Mouse (Mus musculus) cerebellum, postnatal 36 days (tissue): Measurements from ENCODE around the gene Map1s.
A peak's percentile ranks its signal among the peaks of the same experiment; 100 is the strongest.

Source experiments
- DNase-seq, 2 experiments: peaks; one replicate each; pipeline ENCODE4 v3.0.0; 2021 to 2022; ENCODE audit warnings: mixed read lengths in 2 of 2

The Map1s gene

DNA sequence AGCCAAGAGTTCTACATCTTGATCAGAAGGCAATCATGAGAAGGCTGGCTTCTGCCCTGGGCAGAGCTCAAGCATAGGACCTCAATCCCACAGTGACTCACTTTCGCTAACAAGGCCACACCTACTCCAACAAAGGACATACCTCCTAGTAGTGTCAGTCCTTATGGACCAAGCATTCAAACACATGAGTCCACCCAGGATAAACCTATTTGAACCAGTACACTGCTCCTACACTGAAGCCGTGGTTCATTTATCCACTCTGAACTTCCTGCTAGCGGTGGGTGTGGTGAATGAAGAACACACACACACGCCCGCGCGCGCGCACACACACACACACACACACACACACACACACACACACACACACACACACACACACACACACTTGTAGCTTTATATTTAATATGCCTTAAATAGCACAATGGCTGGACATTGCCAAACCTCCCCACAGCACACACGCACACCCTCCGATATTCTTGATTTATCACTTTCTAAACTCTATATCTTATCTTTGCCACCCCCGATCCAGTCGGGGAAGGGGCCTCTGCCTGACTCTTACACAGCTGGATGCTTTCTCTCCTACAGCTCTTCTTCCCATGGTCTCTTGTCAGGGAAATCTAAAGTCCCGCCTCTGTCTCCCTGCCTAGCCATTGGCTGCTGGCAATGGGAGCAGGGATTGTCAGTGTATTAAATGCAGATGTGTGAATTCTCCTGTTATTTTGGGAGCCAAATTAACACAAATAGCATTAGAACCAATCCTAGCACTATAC lies 55.2 kb downstream of the Map1s start:
- DNase-seq: no peak

GRCm38 (mm10) chr8:70964159-70964558 lies 58.4 kb downstream of the Map1s start:
- DNase-seq: peak; percentile 4 to 21

DNA sequence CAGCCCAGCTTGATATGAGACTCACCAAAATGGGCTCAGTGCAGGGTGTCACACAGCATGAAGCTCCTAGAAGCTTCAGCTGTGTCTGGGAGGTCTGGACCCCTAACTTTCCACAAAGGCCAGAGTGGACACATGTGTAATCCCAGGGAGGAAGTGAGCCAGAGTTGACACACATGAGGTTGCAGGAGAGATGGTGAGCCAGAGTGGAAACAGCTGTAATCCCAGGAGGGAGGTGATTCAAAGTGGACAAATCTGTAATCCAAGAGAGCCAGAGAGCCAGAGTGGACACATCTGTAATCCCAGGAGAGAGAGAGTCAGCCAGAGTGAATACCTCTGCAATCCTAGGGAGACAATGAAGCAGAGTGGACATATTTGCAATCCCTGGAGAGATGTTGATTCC lies 59.1 kb downstream of the Map1s start:
- no peak for DNase-seq
